Mouse (Mus musculus): ENCODE results near the gene Nlrc4. TPM values are rescaled to one million over a fixed set of nuclear protein-coding genes. Genes with fewer than 3 reads are reported as not detected.
"Not testable (repeated sequence)": the region's sequence is repeated elsewhere in the genome, so short reads cannot be mapped to it uniquely, and the experiment has no call there.

Nlrc4 gene
- under 1 TPM; 0.11 to 0.14 TPM for total RNA-seq (2021)
- long read RNA-seq = 0 reads

- DNase-seq (ENCODE audit: low spot score in 2 of 2) = no peak
These were observed at the start of gene Nlrc4 for GRCm38 (mm10) chr17:74458711-74459408. Nlrc4 (minus strand) TSS chr17:74459142.

GRCm38 (mm10) chr17:74508600-74508999 lies 49.7 kb upstream of the Nlrc4 start:
- no peak for DNase-seq (ENCODE audit: low spot score in 2 of 2)

GRCm38 (mm10) chr17:74507934-74508333 lies 49.0 kb upstream of the Nlrc4 start:
- no peak for DNase-seq (ENCODE audit: low spot score in 2 of 2)

GRCm38 (mm10) chr17:74501085-74501484 lies 42.1 kb upstream of the Nlrc4 start:
- DNase-seq (ENCODE audit: low spot score in 2 of 2) = no peak

- DNase-seq (ENCODE audit: low spot score in 2 of 2) = no peak
These were observed 41.3 kb upstream of the Nlrc4 start for GRCm38 (mm10) chr17:74500204-74500603.

- DNase-seq (ENCODE audit: low spot score in 2 of 2) = no peak
These were observed 32.6 kb upstream of the Nlrc4 start for GRCm38 (mm10) chr17:74491565-74491964.

GRCm38 (mm10) chr17:74489901-74490220 lies 30.9 kb upstream of the Nlrc4 start:
- no peak for DNase-seq (ENCODE audit: low spot score in 2 of 2)

- DNase-seq (ENCODE audit: low spot score in 2 of 2) = peak; percentile 97 to 98
These were observed 30.3 kb upstream of the Nlrc4 start, which contains the start of gene Yipf4 for GRCm38 (mm10) chr17:74489024-74489900. Yipf4 (plus strand) TSS chr17:74489493.

GRCm38 (mm10) chr17:74480361-74481069 lies 21.6 kb upstream of the Nlrc4 start:
- no peak for DNase-seq (ENCODE audit: low spot score in 2 of 2)

GRCm38 (mm10) chr17:74470133-74470532 lies 11.2 kb upstream of the Nlrc4 start:
- DNase-seq (ENCODE audit: low spot score in 2 of 2) = not testable (repeated sequence)

- not testable (repeated sequence) for DNase-seq (ENCODE audit: low spot score in 2 of 2)
These were observed 9.0 kb upstream of the Nlrc4 start for GRCm38 (mm10) chr17:74467981-74468380.

GRCm38 (mm10) chr17:74463510-74463909 lies 4.6 kb upstream of the Nlrc4 start:
- no peak for DNase-seq (ENCODE audit: low spot score in 2 of 2)

- no peak for DNase-seq (ENCODE audit: low spot score in 2 of 2)
These were observed 817 bp downstream of the Nlrc4 start for GRCm38 (mm10) chr17:74457972-74458677.

GRCm38 (mm10) chr17:74456825-74457224 lies 2.1 kb downstream of the Nlrc4 start:
- DNase-seq (ENCODE audit: low spot score in 2 of 2) = no peak

GRCm38 (mm10) chr17:74455426-74455825 lies 3.5 kb downstream of the Nlrc4 start:
- no peak for DNase-seq (ENCODE audit: low spot score in 2 of 2)

- no peak for DNase-seq (ENCODE audit: low spot score in 2 of 2)
These were observed 4.3 kb downstream of the Nlrc4 start for GRCm38 (mm10) chr17:74454660-74455059.

GRCm38 (mm10) chr17:74453928-74454327 lies 5.0 kb downstream of the Nlrc4 start:
- DNase-seq (ENCODE audit: low spot score in 2 of 2) = no peak

GRCm38 (mm10) chr17:74449776-74450175 lies 9.2 kb downstream of the Nlrc4 start:
- DNase-seq (ENCODE audit: low spot score in 2 of 2) = no peak

- no peak for DNase-seq (ENCODE audit: low spot score in 2 of 2)
These were observed 18.5 kb downstream of the Nlrc4 start for GRCm38 (mm10) chr17:74440486-74440885.

GRCm38 (mm10) chr17:74437762-74438161 lies 21.2 kb downstream of the Nlrc4 start:
- DNase-seq (ENCODE audit: low spot score in 2 of 2) = no peak

GRCm38 (mm10) chr17:74432631-74433030 lies 26.3 kb downstream of the Nlrc4 start:
- no peak for DNase-seq (ENCODE audit: low spot score in 2 of 2)
